Mouse (Mus musculus) neural tube, embryonic 11.5 days (tissue): ENCODE data around the gene Zc2hc1c. TPM values are rescaled to one million over a fixed set of nuclear protein-coding genes. Genes with fewer than 3 reads are reported as not detected.

Experiments used
- ATAC-seq: fragments of 200-750 bp; cut with Nextera tagmentation; 2 replicates; pipeline ENCODE4 v1.8.0; 2017; ENCODE audit warnings: moderate number of reproducible peaks, mild to moderate bottlenecking, moderate TSS enrichment, moderate library complexity; ENCODE audit not compliant: insufficient read depth, low FRiP score, low TSS enrichment
- DNase-seq: peaks from one replicate; pipeline ENCODE4 v3.0.0-alpha.2; 2015; ENCODE audit warnings: low spot score
- H3K27ac ChIP-seq: fragments of 300-500 bp; sonication (generic); 2 replicates; pipeline ENCODE4 v1.5.1; 2014; ENCODE audit warnings: low read depth, mild to moderate bottlenecking, low read length
- H3K27me3 ChIP-seq: fragments of 300-500 bp; sonication (generic); 2 replicates; pipeline ENCODE4 v1.6.1; 2014; ENCODE audit warnings: mild to moderate bottlenecking, low read length, mixed read lengths; ENCODE audit not compliant: control insufficient read depth, insufficient read depth
- H3K36me3 ChIP-seq: fragments of 300-500 bp; sonication (generic); 2 replicates; pipeline ENCODE4 v1.6.1; 2014; ENCODE audit warnings: mild to moderate bottlenecking, low read length, moderate library complexity, mixed read lengths; ENCODE audit not compliant: control insufficient read depth, insufficient read depth
- H3K4me1 ChIP-seq: fragments of 300-500 bp; sonication (generic); 2 replicates; pipeline ENCODE4 v1.6.1; 2014; ENCODE audit warnings: low read length, mixed read lengths; ENCODE audit not compliant: control insufficient read depth, insufficient read depth
- H3K4me2 ChIP-seq: fragments of 300-500 bp; sonication (generic); 2 replicates; pipeline ENCODE4 v1.6.1; 2014; ENCODE audit warnings: low read depth, mild to moderate bottlenecking, moderate library complexity
- H3K4me3 ChIP-seq: fragments of 300-500 bp; sonication (generic); 2 replicates; pipeline ENCODE4 v1.5.1; 2014; ENCODE audit warnings: low read depth, low read length
- H3K9ac ChIP-seq: fragments of 300-500 bp; sonication (generic); 2 replicates; pipeline ENCODE4 v1.6.1; 2014; ENCODE audit warnings: mild to moderate bottlenecking, low read length
- H3K9me3 ChIP-seq: fragments of 300-500 bp; sonication (generic); 2 replicates; pipeline ENCODE4 v1.6.1; 2016; ENCODE audit warnings: low read length; ENCODE audit not compliant: control insufficient read depth
- WGBS: fragments of 180-500 bp; shearing (Covaris S2); extraction: QIAGEN DNeasy Blood & Tissue Kit; methylation state at CpG from one replicate; pipeline ENCODE4 v1.1.7; 2014; 5-methylcytosine and 5-hydroxymethylcytosine counted together
- polyA plus RNA-seq: library from polyadenylated mRNA; unstranded; fragments of >200 nt; fragmentation: Nextera tagmentation; extraction: Ambion mirVana; gene quantifications from 2 replicates; pipeline ENCODE4 v1.2.1, GENCODE M21; 2014

The Zc2hc1c gene
- 0.64 and 0.98 TPM in 2 replicates for polyA plus RNA-seq

- ATAC-seq (peak; percentile 76), DNase-seq (peak; percentile 91)
- Histone ChIP-seq H3K36me3 (no peaks in the 10 kb centered on the region), H3K27me3 (no peaks in the 10 kb centered on the region), H3K9ac (peak within 1 kb of the TSS; percentile 19; the same call in 1 of the 2 replicates), H3K27ac (no peak within 1 kb of the TSS), H3K4me1 (no peaks in the 10 kb centered on the region), H3K9me3 (no peaks in the 10 kb centered on the region), H3K4me3 (peak within 1 kb of the TSS; percentile 42), H3K4me2 (peak within 1 kb of the TSS; percentile 76)
- 5% methylated on average over 30 of the region's 31 CpGs for WGBS
These were observed at the start of gene Zc2hc1c for GRCm38 (mm10) chr12:85288486-85289156. Gene Zc2hc1c, plus strand, starts transcription at chr12:85288591.

- no peaks in the 10 kb centered on the region for H3K36me3 ChIP-seq
- H3K4me2 ChIP-seq = no peak overlapping the region
- H3K9ac ChIP-seq = no peak overlapping the region
- H3K9me3 ChIP-seq = no peaks in the 10 kb centered on the region
- ATAC-seq (no peak), DNase-seq (no peak)
- no peak overlapping the region for H3K27ac ChIP-seq
- no peaks in the 10 kb centered on the region for H3K4me1 ChIP-seq
- H3K4me3 ChIP-seq = no peak overlapping the region
- no peaks in the 10 kb centered on the region for H3K27me3 ChIP-seq
- WGBS = 81% methylated on average over 3 of the region's 3 CpGs
These were observed 36.3 kb upstream of the Zc2hc1c start for GRCm38 (mm10) chr12:85252083-85252482.

- DNase-seq (no peak), ATAC-seq (no peak)
- Histone ChIP-seq H3K4me2 (no peak overlapping the region), H3K4me3 (no peak overlapping the region), H3K36me3 (no peaks in the 10 kb centered on the region), H3K9me3 (no peaks in the 10 kb centered on the region), H3K4me1 (no peaks in the 10 kb centered on the region), H3K9ac (no peak overlapping the region), H3K27ac (no peak overlapping the region), H3K27me3 (no peaks in the 10 kb centered on the region)
- 61% methylated on average over 7 of the region's 7 CpGs for WGBS
These were observed 32.2 kb upstream of the Zc2hc1c start for GRCm38 (mm10) chr12:85256074-85256751.

DNA sequence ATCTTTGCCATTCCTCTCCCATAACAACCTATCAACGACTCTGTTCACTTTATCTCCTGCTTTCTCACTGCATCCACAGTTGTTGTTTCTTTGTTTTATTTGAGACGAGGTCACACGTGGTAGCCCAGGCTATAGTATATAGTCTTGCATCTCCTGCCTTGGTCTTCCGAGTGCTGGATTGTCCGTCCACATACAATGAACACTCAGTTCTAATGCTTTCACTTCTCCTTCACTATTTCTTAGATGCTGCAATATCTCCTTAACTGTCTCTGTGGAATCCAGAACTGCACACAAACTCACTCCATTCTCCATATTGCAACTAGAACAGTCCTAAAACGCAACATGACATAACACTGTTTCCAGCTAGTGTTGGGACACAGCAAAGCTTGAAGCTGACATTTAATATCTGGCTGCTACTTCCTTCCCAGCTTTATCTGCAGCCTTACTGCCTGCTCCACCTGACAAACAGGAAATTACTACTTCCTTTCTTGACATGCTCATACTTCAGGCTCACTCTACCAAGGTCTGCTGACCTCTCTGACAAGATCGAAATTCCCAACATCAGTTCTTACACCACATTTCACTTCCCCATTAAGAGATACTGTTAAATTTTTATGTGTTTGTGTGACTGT lies 31.3 kb upstream of the Zc2hc1c start:
- ATAC-seq (no peak), DNase-seq (no peak)
- H3K36me3 ChIP-seq = no peaks in the 10 kb centered on the region
- H3K27ac ChIP-seq = no peak overlapping the region
- no peaks in the 10 kb centered on the region for H3K27me3 ChIP-seq
- no peaks in the 10 kb centered on the region for H3K9me3 ChIP-seq
- no peaks in the 10 kb centered on the region for H3K4me1 ChIP-seq
- no peak overlapping the region for H3K4me3 ChIP-seq
- no peak overlapping the region for H3K9ac ChIP-seq
- no peak overlapping the region for H3K4me2 ChIP-seq
- WGBS = 84% methylated on average over 7 of the region's 7 CpGs

GRCm38 (mm10) chr12:85262489-85262888 lies 25.9 kb upstream of the Zc2hc1c start:
- Histone ChIP-seq H3K4me1 (peaks cover 2% of the 10 kb centered on the region; the same call in 1 of the 2 replicates), H3K9ac (no peak overlapping the region), H3K9me3 (no peaks in the 10 kb centered on the region), H3K4me2 (no peak overlapping the region), H3K4me3 (no peak overlapping the region), H3K27me3 (no peaks in the 10 kb centered on the region), H3K27ac (no peak overlapping the region), H3K36me3 (no peaks in the 10 kb centered on the region)
- peak; percentile 67 for DNase-seq
- WGBS = 43% methylated on average over 10 of the region's 10 CpGs
- ATAC-seq = no peak

DNA sequence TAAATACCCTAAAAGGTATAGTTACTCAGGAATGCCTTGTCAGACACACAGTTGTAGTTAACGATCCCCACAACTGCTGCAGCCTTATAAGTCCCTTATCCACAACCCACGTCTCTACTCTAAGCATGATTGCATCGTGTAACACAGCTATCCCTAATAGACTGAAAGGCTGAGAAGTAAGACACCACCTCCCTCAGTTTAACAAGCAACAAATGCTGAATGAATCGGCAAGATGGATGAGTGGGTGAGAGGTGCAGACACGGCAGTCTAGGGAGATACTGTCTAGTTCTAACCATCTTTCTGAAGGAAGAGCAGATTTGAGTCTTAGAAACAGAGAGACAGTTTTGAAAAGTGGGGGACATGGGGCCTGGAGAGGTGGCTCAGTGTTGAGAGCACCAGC lies 25.2 kb upstream of the Zc2hc1c start:
- Histone ChIP-seq H3K4me3 (no peak overlapping the region), H3K27ac (no peak overlapping the region), H3K9ac (no peak overlapping the region), H3K4me1 (peaks cover 2% of the 10 kb centered on the region; the same call in 1 of the 2 replicates), H3K4me2 (no peak overlapping the region), H3K27me3 (no peaks in the 10 kb centered on the region), H3K36me3 (no peaks in the 10 kb centered on the region), H3K9me3 (no peaks in the 10 kb centered on the region)
- DNase-seq (no peak), ATAC-seq (no peak)
- WGBS = 72% methylated on average over 5 of the region's 5 CpGs

DNA sequence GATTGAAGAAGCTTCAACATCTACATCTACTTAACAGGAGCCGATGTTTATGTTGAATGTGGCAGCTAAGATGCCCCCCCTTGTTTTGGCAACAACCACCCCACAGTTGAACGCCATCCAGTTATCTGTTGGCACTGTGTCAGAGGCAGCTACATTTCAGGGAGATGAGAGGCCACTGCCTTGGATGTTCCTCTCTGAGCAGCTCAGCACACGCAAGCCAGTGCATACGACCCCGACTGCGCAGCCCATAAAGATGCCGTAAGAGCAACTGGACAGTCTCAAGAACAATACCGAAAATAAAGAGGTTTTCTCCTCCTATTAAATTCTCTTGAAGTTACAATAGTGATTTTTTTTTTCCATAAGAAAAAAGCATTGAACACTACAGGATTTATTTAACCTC lies 23.9 kb upstream of the Zc2hc1c start:
- Histone ChIP-seq H3K9me3 (no peaks in the 10 kb centered on the region), H3K27ac (no peak overlapping the region), H3K27me3 (no peaks in the 10 kb centered on the region), H3K9ac (no peak overlapping the region), H3K4me2 (no peak overlapping the region), H3K4me1 (peaks cover 2% of the 10 kb centered on the region; the same call in 1 of the 2 replicates), H3K36me3 (no peaks in the 10 kb centered on the region), H3K4me3 (no peak overlapping the region)
- no peak for DNase-seq
- ATAC-seq = no peak
- WGBS = 75% methylated on average over 8 of the region's 8 CpGs

DNA sequence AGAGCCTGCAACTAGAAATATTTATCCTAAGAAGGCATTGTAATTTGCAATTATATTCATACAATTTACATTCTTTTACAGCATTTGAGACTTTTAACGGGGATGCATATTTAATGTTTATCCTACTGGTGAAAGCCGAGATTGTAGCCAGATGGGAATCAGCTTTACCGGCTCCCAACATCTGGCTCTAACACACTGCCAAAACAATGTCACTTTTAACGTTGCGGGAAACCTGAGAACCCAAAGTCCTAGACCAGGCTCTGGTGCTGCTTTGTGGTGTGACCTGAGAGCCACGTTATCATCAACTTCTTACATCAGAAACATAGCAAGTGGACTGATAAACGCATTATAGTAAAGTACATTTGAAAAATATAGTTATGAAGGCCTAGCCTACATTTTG lies 23.5 kb upstream of the Zc2hc1c start:
- H3K27me3 ChIP-seq = no peaks in the 10 kb centered on the region
- H3K36me3 ChIP-seq = no peaks in the 10 kb centered on the region
- no peak overlapping the region for H3K4me3 ChIP-seq
- no peak overlapping the region for H3K27ac ChIP-seq
- no peaks in the 10 kb centered on the region for H3K9me3 ChIP-seq
- ATAC-seq = no peak
- H3K4me2 ChIP-seq = no peak overlapping the region
- 57% methylated on average over 7 of the region's 7 CpGs for WGBS
- no peak overlapping the region for H3K9ac ChIP-seq
- no peak for DNase-seq
- H3K4me1 ChIP-seq = peaks cover 2% of the 10 kb centered on the region; the same call in 1 of the 2 replicates
